Mouse (Mus musculus): ENCODE measurements around the gene Rnf26. TPM values are rescaled to one million over a fixed set of nuclear protein-coding genes. Genes with fewer than 3 reads are reported as not detected.
"Not testable (repeated sequence)": the region's sequence is repeated elsewhere in the genome, so short reads cannot be mapped to it uniquely, and the experiment has no call there.

Gene Rnf26
- polyA plus RNA-seq, 1 experiment from 2014 or later = 61.4 TPM

DNA sequence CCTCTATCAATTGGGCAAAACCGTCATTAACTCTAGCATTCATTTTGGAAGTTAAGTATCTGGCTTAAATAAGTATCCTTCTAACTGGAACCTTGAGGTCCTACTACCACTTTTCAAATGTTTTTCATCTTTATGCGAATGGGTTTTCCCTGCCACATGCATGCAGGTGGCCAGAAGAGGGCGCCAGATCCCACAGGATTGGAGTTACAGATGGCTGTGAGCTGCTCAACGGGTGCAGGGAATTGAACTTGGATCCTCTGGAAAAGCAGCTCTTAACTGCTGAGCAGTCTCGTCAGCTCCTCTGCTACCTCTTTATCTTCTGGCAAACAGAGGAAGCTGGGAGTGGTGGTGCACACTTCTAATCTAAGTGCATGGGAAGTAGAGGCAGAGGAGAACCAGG, 5.7 kb upstream of the Rnf26 start:
- H3K9me3 ChIP-seq (ENCODE audit: control insufficient read depth, low read length) = no peaks in the 10 kb centered on the region
- no peak for ATAC-seq (ENCODE audit: low read depth)
- no peaks in the 10 kb centered on the region for H3K36me3 ChIP-seq (ENCODE audit: control insufficient read depth, insufficient read depth, low read length)
- no peaks in the 10 kb centered on the region for H3K27me3 ChIP-seq (replicated peaks; ENCODE audit: control insufficient read depth, insufficient read depth, low read length)
- no peak overlapping the region for H3K4me3 ChIP-seq (ENCODE audit: low read depth, low read length)
- no peaks in the 10 kb centered on the region for H3K4me1 ChIP-seq (ENCODE audit: control insufficient read depth, insufficient read depth, low read length)
- H3K9ac ChIP-seq (ENCODE audit: low read depth, low read length) = no peak overlapping the region
- 47% methylated on average over 5 of the region's 5 CpGs for WGBS
- no peak overlapping the region for H3K27ac ChIP-seq (replicated peaks; ENCODE audit: low read depth, low read length)
- no peak overlapping the region for H3K4me2 ChIP-seq (ENCODE audit: low read depth, low read length)
- DNase-seq (ENCODE audit: low spot score) = no peak

DNA sequence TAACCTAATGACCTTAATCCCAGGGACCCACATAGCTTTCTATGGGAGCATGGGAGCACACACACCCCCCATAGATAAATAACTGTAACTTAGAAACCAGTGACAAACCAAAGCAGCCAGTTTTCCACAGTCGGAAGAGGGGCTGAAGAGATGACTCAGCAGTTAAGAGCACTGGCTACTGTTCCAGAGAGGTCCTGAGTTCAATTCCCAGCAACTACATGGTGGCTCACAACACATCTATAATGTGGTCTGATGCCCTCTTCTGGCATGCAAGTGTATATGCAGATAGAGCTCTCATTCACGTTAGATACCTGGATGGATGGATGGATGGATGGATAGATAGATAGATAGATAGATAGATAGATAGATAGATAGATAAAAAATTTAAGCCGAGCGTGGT, 2.9 kb upstream of the Rnf26 start:
- Histone ChIP-seq H3K4me3 (ENCODE audit: low read depth, low read length) (no peak overlapping the region), H3K9me3 (ENCODE audit: control insufficient read depth, low read length) (no peaks in the 10 kb centered on the region), H3K4me2 (ENCODE audit: low read depth, low read length) (no peak overlapping the region), H3K9ac (ENCODE audit: low read depth, low read length) (no peak overlapping the region), H3K36me3 (ENCODE audit: control insufficient read depth, insufficient read depth, low read length) (no peaks in the 10 kb centered on the region), H3K27me3 (replicated peaks; ENCODE audit: control insufficient read depth, insufficient read depth, low read length) (no peaks in the 10 kb centered on the region), H3K4me1 (ENCODE audit: control insufficient read depth, insufficient read depth, low read length) (no peaks in the 10 kb centered on the region), H3K27ac (replicated peaks; ENCODE audit: low read depth, low read length) (no peak overlapping the region)
- DNase-seq (ENCODE audit: low spot score) (no peak), ATAC-seq (ENCODE audit: low read depth) (no peak)
- WGBS = 83% methylated on average over 4 of the region's 4 CpGs

DNA sequence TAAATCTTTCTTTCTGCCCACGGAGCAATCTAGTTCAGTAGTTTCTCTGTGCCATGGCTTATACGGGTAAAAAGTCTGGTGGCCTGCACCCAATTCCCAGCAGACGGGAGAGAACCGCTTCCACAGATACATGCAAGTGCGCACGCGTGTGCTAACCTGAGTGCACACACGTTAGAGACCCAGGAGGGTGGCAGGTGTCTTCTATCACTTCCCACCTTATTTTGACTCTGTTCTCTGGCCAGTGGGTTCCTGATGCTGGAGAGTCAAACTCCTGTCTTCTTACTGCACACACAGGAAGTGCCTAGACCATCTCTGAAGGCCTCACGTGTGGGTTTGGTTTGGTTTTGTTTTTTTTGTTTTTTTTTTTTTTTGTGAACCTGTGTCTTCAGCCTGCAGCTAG, 2.3 kb upstream of the Rnf26 start:
- Histone ChIP-seq H3K9me3 (ENCODE audit: control insufficient read depth, low read length) (no peaks in the 10 kb centered on the region), H3K9ac (ENCODE audit: low read depth, low read length) (no peak overlapping the region), H3K4me3 (ENCODE audit: low read depth, low read length) (no peak overlapping the region), H3K27ac (replicated peaks; ENCODE audit: low read depth, low read length) (no peak overlapping the region), H3K27me3 (replicated peaks; ENCODE audit: control insufficient read depth, insufficient read depth, low read length) (no peaks in the 10 kb centered on the region), H3K4me1 (ENCODE audit: control insufficient read depth, insufficient read depth, low read length) (peaks cover 1% of the 10 kb centered on the region), H3K36me3 (ENCODE audit: control insufficient read depth, insufficient read depth, low read length) (no peaks in the 10 kb centered on the region), H3K4me2 (ENCODE audit: low read depth, low read length) (no peak overlapping the region)
- DNase-seq (ENCODE audit: low spot score) (no peak), ATAC-seq (ENCODE audit: low read depth) (no peak)
- 85% methylated on average over 9 of the region's 9 CpGs for WGBS

DNA sequence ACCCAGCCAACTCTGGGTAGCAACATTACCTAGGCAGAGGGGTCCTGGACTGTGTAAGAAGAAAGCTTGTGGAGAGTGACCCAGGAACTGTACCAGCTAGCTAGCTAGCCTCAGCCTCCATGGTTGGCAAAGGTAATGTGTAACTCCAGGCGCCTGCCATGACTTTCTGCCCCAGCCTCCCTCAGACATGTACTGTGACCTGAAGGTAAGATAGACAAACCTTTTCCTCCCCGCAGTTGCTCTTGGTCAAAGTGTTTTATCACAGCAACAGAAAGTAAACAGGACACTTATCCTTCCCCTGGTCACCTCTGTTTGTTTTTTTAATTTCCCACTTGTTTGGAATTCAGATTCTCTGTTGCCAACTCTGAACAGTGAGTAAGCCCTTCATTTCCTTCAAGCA, 1.1 kb upstream of the Rnf26 start:
- 92% methylated on average over 2 of the region's 2 CpGs for WGBS
- Histone ChIP-seq H3K9ac (ENCODE audit: low read depth, low read length) (no peak overlapping the region), H3K27me3 (replicated peaks; ENCODE audit: control insufficient read depth, insufficient read depth, low read length) (no peaks in the 10 kb centered on the region), H3K27ac (replicated peaks; ENCODE audit: low read depth, low read length) (no peak overlapping the region), H3K4me3 (ENCODE audit: low read depth, low read length) (no peak overlapping the region), H3K36me3 (ENCODE audit: control insufficient read depth, insufficient read depth, low read length) (no peaks in the 10 kb centered on the region), H3K4me1 (ENCODE audit: control insufficient read depth, insufficient read depth, low read length) (peaks cover 12% of the 10 kb centered on the region), H3K4me2 (ENCODE audit: low read depth, low read length) (no peak overlapping the region), H3K9me3 (ENCODE audit: control insufficient read depth, low read length) (no peaks in the 10 kb centered on the region)
- ATAC-seq (ENCODE audit: low read depth) = no peak
- DNase-seq (ENCODE audit: low spot score) = no peak

DNA sequence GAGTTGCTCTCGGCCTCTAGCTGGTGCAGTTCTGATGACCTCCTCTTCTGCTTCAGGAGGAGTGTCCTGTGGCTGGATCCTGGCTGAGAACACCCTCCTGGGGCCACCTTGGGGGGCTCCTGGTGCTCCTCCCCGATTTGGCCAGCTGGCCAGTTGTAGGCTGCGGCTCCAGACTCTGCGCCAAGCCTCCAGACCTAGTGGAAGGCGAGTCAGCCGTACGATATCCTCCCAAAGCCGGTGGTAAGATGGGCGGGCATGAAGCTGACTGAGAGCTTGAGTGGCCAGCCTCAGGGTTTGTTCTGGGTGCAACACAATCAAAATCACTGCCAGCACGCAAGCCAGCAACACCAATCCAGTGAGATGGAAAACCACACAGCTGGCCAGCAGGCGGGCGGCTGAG, 1.4 kb downstream of the Rnf26 start:
- not testable (repeated sequence) for H3K9me3 ChIP-seq (ENCODE audit: control insufficient read depth, low read length); DNase-seq (ENCODE audit: low spot score); H3K27ac ChIP-seq (replicated peaks; ENCODE audit: low read depth, low read length); H3K36me3 ChIP-seq (ENCODE audit: control insufficient read depth, insufficient read depth, low read length); ATAC-seq (ENCODE audit: low read depth); H3K27me3 ChIP-seq (replicated peaks; ENCODE audit: control insufficient read depth, insufficient read depth, low read length)
- 59% methylated on average over 6 of the region's 12 CpGs for WGBS
- Histone ChIP-seq H3K4me3 (ENCODE audit: low read depth, low read length) (peak overlapping the region; percentile 74), H3K4me1 (ENCODE audit: control insufficient read depth, insufficient read depth, low read length) (peaks cover 35% of the 10 kb centered on the region), H3K9ac (ENCODE audit: low read depth, low read length) (peak overlapping the region; percentile 48; the same call in 1 of the 2 replicates), H3K4me2 (ENCODE audit: low read depth, low read length) (peak overlapping the region; percentile 53)

DNA sequence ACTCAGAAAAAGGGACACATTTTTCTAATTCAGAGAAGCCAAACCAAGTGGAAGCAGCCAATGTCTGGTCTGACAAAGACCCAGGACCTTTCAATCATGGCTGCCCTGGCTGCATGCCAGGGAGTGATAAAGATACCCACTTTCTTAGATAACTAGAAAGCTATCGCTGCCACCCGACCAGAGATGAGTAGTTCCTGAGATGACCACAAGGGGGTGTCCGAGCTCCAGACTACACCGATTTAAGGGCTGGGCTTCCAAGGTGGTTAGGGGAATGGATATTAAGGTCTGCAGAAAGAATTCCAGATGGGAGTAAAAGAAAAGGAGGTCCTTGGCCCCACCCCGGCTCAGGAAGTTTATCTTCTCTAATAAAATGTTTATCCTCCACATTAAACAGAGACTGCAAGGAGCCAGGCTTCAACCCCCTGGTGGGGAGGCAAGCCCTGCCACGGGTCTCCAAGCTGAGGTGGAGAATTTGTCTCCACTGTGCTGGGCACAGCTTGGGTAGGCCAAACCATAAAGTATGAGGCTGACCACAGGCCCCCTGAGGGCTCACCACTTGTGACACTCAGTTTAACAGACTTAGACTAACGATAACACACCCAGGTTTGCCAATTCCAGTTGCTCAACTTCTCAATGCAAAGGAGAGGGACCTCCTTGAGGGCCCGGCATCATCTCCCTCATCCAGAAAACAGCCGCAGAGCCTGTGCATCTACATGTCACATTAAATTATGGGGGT, 3.8 kb downstream of the Rnf26 start:
- Histone ChIP-seq H3K9me3 (ENCODE audit: control insufficient read depth, low read length) (no peaks in the 10 kb centered on the region), H3K9ac (ENCODE audit: low read depth, low read length) (0 out of 2 replicates have a peak overlapping the region, but pooled peaks have one; percentile 26), H3K4me1 (ENCODE audit: control insufficient read depth, insufficient read depth, low read length) (peaks cover 40% of the 10 kb centered on the region), H3K4me3 (ENCODE audit: low read depth, low read length) (peak overlapping the region; percentile 10; the same call in 1 of the 2 replicates), H3K27ac (replicated peaks; ENCODE audit: low read depth, low read length) (no peak overlapping the region), H3K36me3 (ENCODE audit: control insufficient read depth, insufficient read depth, low read length) (peaks cover 14% of the 10 kb centered on the region), H3K27me3 (replicated peaks; ENCODE audit: control insufficient read depth, insufficient read depth, low read length) (no peaks in the 10 kb centered on the region), H3K4me2 (ENCODE audit: low read depth, low read length) (peak overlapping the region; percentile 51)
- DNase-seq (ENCODE audit: low spot score) (peak; percentile 68), ATAC-seq (ENCODE audit: low read depth) (no peak)
- WGBS = 24% methylated on average over 9 of the region's 9 CpGs

DNA sequence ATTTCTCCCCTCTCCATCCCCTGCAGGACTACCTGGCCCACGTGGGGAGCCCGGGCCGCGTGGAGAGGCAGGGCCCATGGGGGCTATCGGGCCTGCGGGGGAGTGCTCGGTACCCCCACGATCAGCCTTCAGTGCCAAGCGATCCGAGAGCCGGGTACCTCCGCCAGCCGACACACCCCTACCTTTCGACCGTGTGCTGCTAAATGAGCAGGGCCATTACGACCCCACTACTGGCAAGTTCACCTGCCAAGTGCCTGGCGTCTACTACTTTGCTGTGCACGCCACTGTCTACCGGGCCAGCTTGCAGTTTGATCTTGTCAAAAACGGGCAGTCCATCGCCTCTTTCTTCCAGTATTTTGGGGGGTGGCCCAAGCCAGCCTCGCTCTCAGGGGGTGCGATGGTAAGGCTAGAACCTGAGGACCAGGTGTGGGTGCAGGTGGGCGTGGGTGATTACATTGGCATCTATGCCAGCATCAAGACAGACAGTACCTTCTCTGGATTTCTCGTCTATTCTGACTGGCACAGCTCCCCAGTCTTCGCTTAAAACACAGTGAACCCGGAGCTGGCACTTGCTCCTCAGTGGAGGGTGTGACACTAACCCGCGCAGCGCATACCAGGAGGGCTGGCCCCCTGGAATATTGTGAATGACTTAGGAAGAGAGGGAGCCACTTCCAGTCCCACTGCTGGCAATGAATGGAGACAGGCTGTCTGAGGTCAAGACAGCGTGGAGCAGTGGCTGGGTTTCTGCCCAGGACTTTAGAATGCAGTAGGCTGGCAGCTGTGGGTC, 4.9 kb downstream of the Rnf26 start:
- peaks cover 20% of the 10 kb centered on the region for H3K36me3 ChIP-seq (ENCODE audit: control insufficient read depth, insufficient read depth, low read length)
- no peak overlapping the region for H3K4me3 ChIP-seq (ENCODE audit: low read depth, low read length)
- H3K4me1 ChIP-seq (ENCODE audit: control insufficient read depth, insufficient read depth, low read length) = peaks cover 40% of the 10 kb centered on the region
- DNase-seq (ENCODE audit: low spot score) = no peak
- H3K27me3 ChIP-seq (replicated peaks; ENCODE audit: control insufficient read depth, insufficient read depth, low read length) = no peaks in the 10 kb centered on the region
- no peak for ATAC-seq (ENCODE audit: low read depth)
- H3K4me2 ChIP-seq (ENCODE audit: low read depth, low read length) = peak overlapping the region; percentile 51
- H3K27ac ChIP-seq (replicated peaks; ENCODE audit: low read depth, low read length) = no peak overlapping the region
- WGBS = 84% methylated on average over 28 of the region's 31 CpGs
- peak overlapping the region; percentile 43; the same call in 1 of the 2 replicates for H3K9ac ChIP-seq (ENCODE audit: low read depth, low read length)
- no peaks in the 10 kb centered on the region for H3K9me3 ChIP-seq (ENCODE audit: control insufficient read depth, low read length)

DNA sequence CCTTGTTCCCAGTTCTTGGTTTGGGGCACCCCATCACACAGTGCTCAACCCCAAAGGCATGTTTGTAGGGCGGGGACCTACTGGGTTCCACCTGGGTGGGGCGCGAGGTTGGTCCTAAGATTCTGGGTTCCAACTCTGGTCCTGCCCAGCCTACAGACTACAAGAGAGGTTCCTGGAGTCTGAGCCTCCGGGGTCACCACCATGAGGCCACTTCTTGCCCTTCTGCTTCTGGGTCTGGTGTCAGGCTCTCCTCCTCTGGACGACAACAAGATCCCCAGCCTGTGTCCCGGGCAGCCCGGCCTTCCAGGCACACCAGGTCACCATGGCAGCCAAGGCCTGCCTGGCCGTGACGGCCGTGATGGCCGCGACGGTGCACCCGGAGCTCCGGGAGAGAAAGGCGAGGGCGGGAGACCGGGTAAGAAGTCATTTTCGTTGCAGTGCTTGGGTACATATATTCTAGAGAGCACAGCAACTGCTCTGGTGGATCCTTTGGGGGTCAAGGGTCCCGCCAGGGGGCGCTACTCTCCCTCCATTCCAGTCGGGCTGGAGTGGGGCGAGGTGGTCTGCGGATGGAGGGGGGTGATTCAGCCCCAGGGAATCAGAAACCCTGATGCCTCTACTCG, 5.6 kb downstream of the Rnf26 start:
- peak; percentile 26 for DNase-seq (ENCODE audit: low spot score)
- peaks cover 40% of the 10 kb centered on the region for H3K4me1 ChIP-seq (ENCODE audit: control insufficient read depth, insufficient read depth, low read length)
- no peaks in the 10 kb centered on the region for H3K27me3 ChIP-seq (replicated peaks; ENCODE audit: control insufficient read depth, insufficient read depth, low read length)
- peak overlapping the region; percentile 79 for H3K27ac ChIP-seq (replicated peaks; ENCODE audit: low read depth, low read length)
- H3K4me2 ChIP-seq (ENCODE audit: low read depth, low read length) = peak overlapping the region; percentile 51
- no peaks in the 10 kb centered on the region for H3K9me3 ChIP-seq (ENCODE audit: control insufficient read depth, low read length)
- 35% methylated on average over 16 of the region's 25 CpGs for WGBS
- peaks cover 20% of the 10 kb centered on the region for H3K36me3 ChIP-seq (ENCODE audit: control insufficient read depth, insufficient read depth, low read length)
- ATAC-seq (ENCODE audit: low read depth) = no peak
- peak overlapping the region; percentile 15; the same call in 1 of the 2 replicates for H3K4me3 ChIP-seq (ENCODE audit: low read depth, low read length)
- H3K9ac ChIP-seq (ENCODE audit: low read depth, low read length) = peak overlapping the region; percentile 43
